Mouse (Mus musculus) layer of hippocampus, postnatal 25 days (tissue): ENCODE data around the gene Plekha7. TPM values are rescaled to one million over a fixed set of nuclear protein-coding genes. Genes with fewer than 3 reads are reported as not detected.

ENCODE experiments used
- DNase-seq, 2 experiments: peaks; one replicate each; pipeline ENCODE4 v3.0.0; 2022; ENCODE audit warnings: mixed read lengths in 2 of 2, low spot score in 1 of 2; ENCODE audit errors: extremely low spot score in 1 of 2
- total RNA-seq, 2 experiments: library from RNA; stranded (reverse); gene quantifications; 2 replicates each; pipeline ENCODE4 v1.2.3; 2021

Gene Plekha7
- total RNA-seq, 2 experiments from 2014 or later = 17.3 to 22.8 TPM

- DNase-seq = no peak
These were observed 17.6 kb downstream of the Plekha7 start for GRCm38 (mm10) chr7:116290559-116290958.

- no peak for DNase-seq
These were observed 19.2 kb downstream of the Plekha7 start for GRCm38 (mm10) chr7:116288996-116289395.

DNA sequence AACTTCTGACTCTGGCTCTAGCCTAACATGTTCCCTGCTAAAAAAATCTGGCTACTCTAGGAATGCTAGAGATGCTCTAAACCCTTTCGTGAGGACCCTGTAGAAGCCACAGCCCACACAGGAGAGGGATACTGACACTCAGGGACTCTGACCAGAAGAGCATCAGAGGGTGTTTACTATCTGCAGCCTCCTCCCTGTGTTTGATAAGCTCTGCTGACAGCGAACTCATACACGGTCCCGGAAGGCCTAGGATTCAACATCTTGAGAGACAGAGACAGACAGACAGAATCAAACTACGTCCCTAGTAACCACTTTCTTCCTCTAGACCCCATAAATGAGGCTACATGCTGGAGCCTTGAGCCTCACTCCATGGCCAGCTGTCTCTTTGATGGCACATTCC, 20.2 kb downstream of the Plekha7 start:
- DNase-seq = no peak

DNA sequence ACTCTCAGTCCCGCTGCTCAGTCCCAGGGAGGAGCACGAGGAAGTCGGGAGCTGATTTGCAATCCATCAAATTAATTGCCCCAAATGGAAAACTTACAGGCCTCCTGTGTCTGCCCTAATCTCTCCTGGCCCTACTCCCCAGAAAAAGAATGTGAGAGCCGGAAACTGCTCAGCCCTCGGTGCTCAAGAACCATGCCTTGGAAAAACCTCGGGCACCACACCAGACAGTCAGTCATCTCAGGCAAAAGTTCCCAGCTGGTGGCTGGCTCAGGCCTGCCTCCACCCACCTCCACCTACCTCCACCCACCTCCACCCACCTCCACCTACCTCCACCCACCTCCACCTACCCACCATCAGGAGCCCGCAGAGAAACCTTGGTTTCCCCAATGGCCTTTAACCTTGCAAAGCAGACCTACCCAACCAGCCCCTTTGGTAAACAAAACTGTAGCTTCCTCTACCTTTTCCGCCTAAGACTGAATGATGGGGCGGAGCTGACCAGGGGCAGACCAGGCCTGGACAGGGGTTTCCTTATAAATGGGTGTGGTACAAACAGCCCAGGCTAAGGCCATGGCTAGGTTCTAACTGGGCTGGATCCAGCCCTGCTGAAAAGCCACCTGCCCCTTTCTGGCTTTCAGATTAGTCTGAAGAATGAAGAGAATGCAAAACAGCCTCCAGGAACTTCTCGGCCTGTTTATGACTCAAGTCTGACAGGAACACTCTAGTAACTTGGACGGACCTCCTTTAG, 21.4 kb downstream of the Plekha7 start:
- DNase-seq = no peak

DNA sequence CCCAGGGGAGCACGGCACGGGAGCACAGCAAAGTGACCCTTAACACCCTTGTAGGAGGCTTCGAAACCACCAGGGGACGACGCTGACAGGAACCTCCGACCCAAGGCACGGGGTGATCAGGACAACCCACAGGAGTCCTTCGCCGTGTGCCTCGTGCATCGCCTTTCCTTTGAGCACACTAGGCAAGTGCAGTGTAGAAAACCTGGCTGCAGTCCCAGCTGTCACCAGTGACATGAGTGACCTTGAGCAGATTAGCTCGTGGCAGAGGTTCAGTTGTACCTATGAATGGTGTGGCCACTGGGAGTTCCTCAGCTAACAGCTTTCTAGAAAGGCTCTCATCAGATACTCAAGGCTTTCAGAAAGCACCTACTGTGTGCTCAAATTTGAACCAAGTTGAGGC, 22.0 kb downstream of the Plekha7 start:
- DNase-seq = no peak

DNA sequence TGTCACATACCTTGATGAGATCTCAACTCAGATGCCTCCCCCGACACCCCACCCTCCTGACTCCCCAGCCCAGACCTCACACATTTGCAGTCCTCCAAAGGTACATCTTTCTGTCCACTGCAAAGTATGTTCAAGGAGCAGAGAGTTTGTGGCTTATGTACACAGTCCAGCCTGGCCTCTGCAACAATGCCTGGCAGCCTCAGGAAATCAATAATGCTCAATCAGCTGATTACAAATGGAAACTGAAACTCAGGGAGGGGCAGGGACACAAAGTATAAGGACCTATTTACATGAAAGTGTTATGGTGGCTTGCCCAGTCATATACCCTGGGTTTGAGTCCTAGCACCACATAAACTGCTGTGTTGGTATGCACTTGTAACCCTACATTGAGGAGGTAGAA, 23.0 kb downstream of the Plekha7 start:
- DNase-seq = no peak

DNA sequence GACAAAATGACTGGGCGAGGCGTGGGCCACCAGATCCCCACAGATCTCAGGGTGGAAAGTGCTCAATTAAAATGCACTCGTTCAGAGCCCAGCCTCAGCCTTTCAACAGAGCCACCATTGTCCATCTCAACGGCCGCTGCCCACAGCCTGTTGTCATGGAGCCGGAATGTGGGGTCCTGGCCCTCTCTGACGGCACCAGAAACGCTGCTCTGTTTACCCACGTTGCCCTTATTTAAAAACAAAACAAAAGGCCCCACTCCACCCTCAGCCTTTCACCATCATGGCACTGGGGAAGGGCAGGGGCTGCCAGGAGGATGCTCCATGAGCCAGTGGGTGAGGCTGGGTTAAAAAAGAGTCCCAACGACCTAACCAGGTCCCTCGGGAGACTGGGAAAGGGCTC, 25.4 kb downstream of the Plekha7 start:
- no peak for DNase-seq

GRCm38 (mm10) chr7:116280126-116280525, 28.1 kb downstream of the Plekha7 start:
- DNase-seq = no peak

DNA sequence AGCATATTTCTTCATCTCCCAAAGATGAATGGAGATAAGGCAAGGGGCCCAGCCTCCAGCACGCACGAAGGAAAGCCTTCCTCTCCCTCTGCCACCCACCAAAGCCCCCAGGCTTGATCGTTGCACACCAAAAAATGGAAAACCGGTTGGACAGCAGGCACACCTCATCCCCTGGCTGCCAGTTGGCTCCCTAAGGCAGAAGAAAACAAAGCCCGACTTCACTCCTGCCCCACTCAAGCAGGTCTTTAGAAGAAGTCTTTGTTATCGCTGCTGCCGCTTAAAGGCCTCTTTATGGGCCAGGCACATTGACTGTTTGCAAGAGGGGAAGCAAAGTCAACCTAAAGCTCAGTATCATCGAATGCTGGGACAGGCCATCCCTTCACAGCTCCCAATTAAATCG, 29.9 kb downstream of the Plekha7 start:
- DNase-seq = no peak

DNA sequence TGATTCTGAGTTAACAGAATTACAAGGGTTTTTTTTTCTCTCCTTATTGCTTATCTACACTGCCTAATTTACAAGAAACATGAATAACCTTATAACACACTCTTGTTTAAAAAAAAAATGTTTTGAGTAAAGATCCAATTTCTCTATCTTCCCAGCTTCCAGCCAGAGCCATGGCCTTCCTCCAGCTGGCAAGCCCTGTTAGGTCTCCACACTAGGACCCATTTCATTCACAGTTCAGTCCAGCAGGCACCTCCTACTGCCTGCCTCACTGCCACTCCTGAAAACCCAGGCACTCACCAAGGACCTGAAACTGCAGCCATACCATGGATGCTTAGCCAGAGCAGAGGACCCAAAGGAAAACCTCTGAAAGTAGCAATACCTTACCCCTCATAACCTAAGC, 31.9 kb downstream of the Plekha7 start:
- DNase-seq = no peak

GRCm38 (mm10) chr7:116273111-116273510, 35.1 kb downstream of the Plekha7 start:
- DNase-seq = no peak

DNA sequence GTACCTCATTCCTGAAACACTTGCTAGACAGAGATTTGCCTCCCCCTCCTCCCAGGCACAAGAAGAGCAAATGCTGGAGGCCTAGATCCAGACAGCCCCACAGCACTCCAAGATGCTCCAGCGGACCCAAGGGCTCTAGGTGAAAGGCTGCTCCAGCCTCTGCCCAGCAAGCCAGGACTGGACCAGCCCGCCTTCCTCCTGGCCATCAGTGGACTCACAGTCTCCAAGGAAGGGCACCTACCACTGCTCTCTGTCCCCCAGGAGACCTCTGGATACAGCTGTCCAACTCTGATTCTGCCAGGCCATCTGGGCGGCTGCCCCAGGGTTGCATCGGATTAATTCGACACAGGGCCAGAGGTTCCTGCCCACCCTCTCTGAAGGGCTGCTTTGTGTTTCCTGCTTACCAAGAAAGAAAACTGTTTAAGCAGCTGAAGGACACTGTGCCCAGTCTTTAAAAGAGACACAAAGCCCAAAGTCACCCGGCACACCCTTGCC, 38.6 kb downstream of the Plekha7 start:
- DNase-seq = no peak

- no peak for DNase-seq
These were observed 39.9 kb downstream of the Plekha7 start for GRCm38 (mm10) chr7:116268113-116268926.

- no peak for DNase-seq
These were observed 44.9 kb downstream of the Plekha7 start for GRCm38 (mm10) chr7:116263281-116263680.

- DNase-seq = no peak
These were observed 45.7 kb downstream of the Plekha7 start for GRCm38 (mm10) chr7:116262508-116262907.

DNA sequence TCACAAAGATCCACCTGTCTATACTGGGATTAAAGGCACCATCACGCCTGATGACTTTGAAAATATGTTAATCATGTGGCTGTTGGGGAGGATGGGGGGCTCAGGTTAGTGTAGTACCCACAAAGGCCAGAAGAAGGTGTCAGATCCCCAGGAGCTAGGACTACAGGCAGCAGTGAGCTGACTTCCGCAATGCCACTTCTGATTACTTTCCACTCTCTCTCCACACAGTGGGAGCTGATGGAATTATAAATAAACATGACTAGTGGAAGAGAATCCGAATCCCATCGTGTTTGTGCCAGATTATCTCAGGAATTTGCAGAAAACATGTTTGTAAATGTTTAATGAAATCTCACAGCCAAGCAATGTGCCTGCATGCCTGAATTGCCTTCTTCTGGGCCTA, 46.1 kb downstream of the Plekha7 start:
- no peak for DNase-seq

GRCm38 (mm10) chr7:116260826-116261615, 47.2 kb downstream of the Plekha7 start:
- no peak for DNase-seq

- no peak for DNase-seq
These were observed 49.6 kb downstream of the Plekha7 start for GRCm38 (mm10) chr7:116258464-116259185.

DNA sequence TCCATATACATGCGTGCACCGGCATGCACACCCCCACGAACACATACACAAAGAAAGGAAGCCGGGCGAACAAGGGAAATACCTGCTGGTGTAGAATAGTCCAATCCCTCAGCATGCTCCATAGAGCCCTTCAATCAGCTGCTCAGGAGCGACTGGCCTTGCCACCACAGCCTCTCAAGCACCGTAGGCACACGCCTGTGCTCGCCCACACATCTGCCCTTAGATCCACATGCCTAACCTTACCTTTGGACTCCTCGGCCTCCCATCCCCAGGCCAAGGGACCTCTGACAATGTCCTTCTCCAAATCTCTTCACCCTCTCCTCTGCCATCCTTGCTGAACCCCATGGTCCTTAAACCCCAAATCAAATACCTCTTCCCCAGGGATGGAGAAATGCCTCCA, 50.2 kb downstream of the Plekha7 start:
- DNase-seq = no peak

DNA sequence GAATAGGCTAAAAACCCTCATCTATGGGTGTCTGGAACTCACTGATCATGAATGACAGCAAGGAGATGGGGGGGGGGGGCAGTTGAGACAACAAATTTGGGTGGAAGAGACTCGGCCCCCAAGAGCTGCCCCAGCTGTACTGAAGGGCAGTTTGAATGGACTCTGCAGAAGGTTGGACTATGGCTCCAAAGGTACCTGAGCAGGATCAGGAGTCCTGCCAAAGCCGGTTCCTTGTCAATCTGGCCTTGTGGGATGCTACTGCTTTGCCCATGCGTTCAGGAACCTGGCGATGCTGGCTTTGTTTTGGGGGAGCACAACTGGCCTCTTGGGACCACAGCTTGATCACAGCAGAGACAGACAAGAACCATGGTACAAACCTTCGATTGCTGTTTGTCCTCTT, 52.5 kb downstream of the Plekha7 start:
- no peak for DNase-seq
